Mouse (Mus musculus) monocyte, adult 5-6 weeks (primary cell): ENCODE data around the gene Crhr1. TPM values are rescaled to one million over a fixed set of nuclear protein-coding genes. Genes with fewer than 3 reads are reported as not detected.

Experiments
- ATAC-seq: fragments of 153-309, 156-312 bp; replicated peaks from 2 replicates; pipeline ENCODE4 v1.8.0; 2017; ENCODE audit warnings: mild to moderate bottlenecking; ENCODE audit not compliant: low TSS enrichment, insufficient number of reproducible peaks, severe bottlenecking, poor library complexity, low FRiP score
- total RNA-seq: library from RNA; stranded (forward); fragments of 200-1000, 200-491, 200-594 nt; gene quantifications from 3 replicates; pipeline ENCODE4 v1.2.3, GENCODE M21; 2017

Crhr1 gene
- total RNA-seq, result not detected in 3 replicates

DNA sequence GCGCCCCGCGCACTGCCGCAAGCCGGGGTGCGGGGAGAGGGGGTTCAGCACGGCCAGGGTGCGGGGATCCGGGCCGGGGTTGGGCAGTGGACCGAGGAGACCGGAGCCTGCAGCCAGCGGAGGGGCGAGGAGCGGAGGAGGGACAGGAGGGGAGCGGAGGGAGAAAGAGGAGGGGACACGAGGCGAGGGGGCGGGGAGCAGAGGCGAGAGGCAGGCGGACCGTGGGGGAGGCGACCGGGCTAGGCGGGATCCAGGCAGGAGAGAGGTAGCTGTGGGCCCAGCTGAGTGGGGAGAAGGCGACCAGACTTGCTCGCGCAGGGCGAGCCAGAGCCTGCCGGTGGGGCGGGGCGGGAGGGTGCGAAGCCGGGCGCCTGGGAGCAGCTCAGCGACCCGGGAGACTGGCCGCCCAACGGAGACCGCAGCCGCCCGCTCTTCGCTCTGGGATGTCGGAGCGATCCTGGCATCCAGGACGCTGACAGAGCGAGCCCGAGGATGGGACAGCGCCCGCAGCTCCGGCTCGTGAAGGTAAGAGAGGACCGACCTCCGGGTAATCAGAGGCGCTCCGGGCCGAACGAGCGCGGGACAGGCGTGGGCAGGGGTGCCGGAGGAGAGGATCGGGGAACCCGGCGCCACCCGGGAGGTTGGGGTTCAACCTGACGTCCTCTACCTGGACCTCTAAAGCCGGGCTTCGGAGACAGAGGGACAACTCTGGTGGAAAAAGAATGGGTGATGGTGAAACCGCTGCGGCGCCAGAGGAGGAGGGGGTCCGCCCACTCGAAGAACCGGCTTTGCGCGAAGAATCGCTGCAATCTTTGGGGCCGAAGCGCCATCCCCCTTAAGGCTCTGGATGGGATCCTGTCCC, at the start of gene Crhr1:
Gene Crhr1, plus strand, starts transcription at position 276 of the 862 bp plus-strand sequence.
- ATAC-seq, result no peak

DNA sequence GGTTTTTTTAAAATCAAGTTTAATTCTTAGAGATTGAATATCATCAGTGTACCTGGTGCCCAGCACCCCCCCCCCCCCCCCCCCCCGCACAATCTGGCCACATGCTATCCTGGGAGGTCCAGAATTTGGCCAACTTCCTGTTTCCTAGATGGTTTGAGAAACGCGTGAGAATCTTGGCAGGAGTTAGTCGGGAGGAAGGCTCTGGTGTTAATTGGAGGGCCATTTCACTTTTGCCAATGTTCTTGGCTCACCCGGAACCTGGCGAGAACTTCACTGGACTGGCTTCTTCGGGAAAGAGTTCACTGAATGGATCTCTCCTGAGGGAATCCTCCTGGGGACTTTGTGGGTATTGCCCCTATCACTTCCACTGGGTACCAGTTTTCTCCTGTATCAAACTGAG, 49.4 kb upstream of the Crhr1 start:
- ATAC-seq, result no peak

- ATAC-seq, result no peak
Measured at GRCm38 (mm10) chr11:104083716-104084115, 48.9 kb upstream of the Crhr1 start.

DNA sequence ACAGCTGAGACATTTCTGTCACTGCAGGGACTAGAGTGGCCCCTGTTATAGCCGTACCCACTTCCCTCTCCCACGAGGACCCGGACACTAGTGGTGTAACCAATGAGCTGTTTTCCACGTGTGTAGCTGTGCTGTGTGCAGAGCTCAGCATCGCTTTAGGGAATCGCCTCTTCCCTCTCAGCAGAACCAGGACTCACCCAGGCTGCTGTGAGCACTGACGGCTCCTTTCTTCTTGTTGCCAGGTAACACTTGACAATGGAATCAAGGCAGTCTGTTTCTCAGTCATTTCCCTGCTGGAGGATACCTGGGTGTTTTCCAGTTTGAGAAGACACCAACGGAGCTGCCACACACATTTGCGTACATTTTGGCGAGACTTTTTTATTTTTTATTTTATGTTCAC, 44.1 kb upstream of the Crhr1 start:
- ATAC-seq, result no peak

- no peak for ATAC-seq
Measured at GRCm38 (mm10) chr11:104090769-104091168, 41.9 kb upstream of the Crhr1 start.

DNA sequence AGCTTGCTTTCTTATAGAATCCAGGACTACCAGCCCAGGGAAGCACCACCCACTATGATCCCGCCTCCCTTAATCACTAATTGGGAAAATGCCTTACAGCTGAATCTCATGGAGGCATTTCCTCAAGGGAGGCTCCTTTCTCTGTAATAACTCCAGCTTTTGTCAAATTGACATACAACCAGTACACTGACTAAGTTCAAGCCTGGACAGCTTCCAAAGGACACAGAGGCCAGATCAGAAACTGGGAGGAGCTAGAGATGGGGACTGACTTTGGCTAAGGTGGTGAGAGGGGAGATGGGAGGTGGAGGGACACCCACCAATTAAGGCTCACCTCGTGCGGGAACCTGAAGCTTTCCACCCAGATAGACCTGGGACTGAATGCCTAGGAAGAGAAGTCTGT, 37.5 kb upstream of the Crhr1 start:
- ATAC-seq, result no peak

DNA sequence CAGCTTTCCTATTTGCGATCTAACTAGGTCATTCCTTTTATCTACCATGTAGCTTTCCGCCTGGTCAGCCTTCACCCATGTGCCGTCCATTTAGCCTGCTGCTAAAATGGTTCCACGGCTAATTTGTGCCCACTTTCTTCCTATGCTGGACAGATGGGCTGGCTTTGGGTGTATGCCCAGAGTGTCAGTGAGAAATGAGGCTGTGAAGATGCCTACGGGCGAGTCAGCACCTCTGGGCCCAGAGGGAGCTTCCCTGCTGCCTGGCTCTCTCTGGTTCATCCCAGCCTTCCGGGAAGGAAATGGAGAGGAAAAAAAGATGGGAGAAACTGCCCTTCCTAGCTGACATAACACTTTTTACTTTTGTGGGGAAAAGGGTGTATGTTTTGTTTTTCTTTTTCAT, 36.1 kb upstream of the Crhr1 start:
- ATAC-seq, result no peak

DNA sequence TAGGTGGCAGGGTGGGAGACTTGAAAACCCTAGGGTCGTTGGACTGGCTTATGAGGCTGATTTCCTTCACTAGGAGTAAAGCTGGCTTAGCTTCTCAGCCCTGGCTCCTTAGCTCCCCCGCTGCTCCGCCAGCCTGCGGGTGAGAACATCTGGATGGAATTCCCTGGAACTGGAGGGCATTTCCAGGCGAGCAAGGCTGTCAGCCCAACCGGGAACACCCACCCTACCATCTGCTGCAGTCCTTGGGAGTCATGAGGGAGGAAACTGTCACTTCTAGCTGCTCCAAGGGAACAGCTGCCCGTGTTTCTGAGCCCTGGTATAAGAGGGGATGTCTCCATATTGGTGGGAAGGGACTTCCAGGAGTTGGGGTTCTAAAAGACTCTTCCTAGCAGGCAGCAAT, 33.1 kb upstream of the Crhr1 start:
- no peak for ATAC-seq

GRCm38 (mm10) chr11:104102641-104103040, 30.0 kb upstream of the Crhr1 start:
- ATAC-seq, result no peak

- no peak for ATAC-seq
Measured at GRCm38 (mm10) chr11:104106329-104106728, 26.3 kb upstream of the Crhr1 start.

DNA sequence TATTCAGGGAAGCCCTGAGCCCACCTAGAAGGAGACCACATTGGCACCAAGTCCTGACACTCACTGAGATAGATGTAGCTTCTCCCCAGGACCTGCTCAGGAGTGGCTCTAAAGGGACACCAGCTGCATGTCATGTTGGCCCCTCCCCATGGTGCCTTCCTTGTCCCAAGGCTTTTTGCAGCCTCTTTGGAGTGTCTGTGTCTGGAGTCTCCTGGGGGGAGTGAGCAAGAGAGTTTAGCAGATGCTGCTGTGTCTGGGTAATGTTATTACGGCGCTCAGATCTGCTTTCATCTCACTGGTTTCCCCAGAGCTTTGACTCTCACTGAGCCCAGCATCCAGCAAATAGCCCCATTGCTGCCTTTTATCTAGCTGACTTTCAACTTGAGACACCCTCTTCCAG, 25.7 kb upstream of the Crhr1 start:
- ATAC-seq, result no peak

DNA sequence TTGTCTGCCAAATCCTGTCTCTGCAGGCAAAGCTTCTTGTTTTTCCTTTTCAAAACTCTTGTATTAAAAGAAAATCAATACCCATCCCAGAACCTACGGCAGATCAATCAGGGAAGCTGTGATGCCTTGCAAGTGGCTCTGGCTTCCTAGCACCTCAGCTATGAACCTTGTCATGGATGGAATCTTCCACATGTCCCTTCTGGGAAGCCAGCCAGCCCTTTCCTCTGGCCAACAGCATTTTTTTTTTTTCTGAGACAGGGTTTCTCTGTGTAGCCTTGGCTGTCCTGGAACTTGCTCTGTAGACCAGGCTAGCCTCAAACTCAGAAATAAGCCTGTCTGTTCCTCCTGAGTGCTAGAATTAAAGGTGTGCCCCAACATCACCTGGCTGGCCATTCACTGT, 22.3 kb upstream of the Crhr1 start:
- no peak for ATAC-seq

DNA sequence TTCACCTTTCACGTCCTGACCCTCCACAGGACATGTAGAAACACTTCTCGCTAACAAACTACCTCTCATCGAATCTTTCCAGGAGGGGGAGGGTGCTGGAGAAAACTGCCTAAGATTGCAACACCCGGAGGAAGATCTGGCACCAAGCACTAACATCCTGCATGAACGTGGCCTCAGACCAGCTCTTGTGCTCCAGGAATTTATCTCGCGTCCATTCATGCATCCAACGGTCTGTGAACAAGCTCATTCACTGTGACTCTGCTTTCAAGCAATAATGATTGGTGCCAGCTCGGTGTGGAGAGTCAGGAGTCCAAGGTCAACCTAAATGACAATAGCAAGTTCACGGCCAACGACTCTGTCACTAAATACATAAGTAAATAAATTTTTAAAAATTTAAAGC, 20.8 kb upstream of the Crhr1 start:
- no peak for ATAC-seq

DNA sequence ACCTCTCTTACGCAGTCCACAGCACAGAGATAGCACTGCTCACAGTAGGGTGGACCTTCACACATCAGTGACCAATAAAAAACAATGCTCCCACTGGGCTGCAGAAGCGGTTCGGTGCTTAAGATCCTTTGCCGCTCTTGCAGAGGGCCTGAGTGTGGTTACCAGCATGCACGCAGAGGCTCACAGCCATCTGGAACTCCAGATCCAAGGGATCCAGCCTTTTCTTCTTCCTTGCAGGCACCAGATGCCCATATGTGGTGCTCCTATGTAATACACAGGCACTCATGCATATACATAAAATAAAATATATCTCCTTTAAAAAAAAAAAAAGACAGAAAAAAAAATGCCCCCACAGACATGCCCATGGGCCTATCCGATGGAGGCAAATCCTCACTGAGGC, 19.0 kb upstream of the Crhr1 start:
- no peak for ATAC-seq

DNA sequence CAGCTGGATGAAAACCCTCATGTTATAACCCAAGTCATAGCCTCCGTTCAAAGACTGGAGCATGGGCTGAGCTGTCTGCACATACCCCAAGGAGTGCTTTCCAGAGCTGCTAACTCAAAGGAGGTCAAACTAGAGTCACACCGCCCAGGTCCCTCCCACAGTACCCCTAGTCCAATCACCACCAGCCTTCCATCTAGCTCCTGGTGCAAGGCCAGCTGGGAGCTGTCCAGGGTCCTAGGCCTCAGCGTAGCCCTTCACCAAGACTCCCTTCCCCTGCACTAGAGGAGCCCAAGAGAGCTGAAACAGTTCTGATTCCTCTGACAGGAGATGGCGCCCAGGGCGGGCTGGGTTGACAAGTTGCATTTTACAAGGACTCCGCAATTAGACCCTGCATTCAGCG, 18.0 kb upstream of the Crhr1 start:
- no peak for ATAC-seq

DNA sequence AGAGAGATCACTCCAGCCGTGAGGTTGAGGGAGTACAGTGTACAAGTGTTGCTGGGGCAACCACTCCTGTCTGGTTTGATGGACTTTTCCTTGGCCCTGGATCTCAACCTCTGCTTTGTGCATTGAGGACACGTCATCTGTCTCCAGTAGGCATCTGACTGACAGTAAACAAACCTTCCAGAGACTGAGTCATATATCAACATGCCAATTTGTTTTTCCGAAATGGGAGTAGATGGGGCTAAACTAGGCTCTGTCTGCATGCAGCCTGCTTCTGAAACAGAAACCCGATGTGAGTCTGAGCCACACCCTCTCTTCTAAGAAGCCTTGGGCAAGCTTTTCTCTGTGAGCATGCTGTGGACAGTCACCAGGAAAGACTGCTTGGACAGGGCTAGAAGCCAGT, 14.3 kb upstream of the Crhr1 start:
- ATAC-seq, result no peak

DNA sequence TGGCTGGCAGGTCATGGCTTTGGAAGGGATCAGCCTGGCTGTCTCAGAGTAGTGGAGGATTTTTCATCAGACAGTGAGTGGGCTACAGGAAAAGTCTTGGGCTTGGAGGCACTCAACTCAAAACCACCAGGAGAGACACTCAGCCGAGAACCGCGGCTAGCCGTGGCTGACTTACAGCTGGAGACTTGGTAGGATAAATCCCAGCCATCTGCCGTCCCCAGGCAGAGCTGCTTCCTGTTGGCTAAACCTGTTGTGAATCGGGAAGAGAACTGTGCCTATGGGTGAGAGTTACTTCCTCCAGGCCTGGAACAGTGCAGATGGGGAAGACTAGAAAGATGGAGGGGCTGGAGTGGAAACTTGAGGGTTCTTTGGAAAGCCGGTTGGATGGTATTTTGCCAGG, 9.7 kb upstream of the Crhr1 start:
- ATAC-seq, result no peak

- ATAC-seq, result no peak
Measured at GRCm38 (mm10) chr11:104123479-104123878, 9.2 kb upstream of the Crhr1 start.

- ATAC-seq, result no peak
Measured at GRCm38 (mm10) chr11:104124582-104124981, 8.1 kb upstream of the Crhr1 start.

GRCm38 (mm10) chr11:104129466-104129865, 3.2 kb upstream of the Crhr1 start:
- ATAC-seq, result no peak
